Mouse (Mus musculus) myocyte (in vitro differentiated cells): ENCODE data around the gene Prdm11.

Experiments used
- CEBPB ChIP-seq: IDR thresholded peaks from 2 replicates; pipeline ENCODE4 v1.6.1; 2011; ENCODE audit warnings: mild to moderate bottlenecking, moderate library complexity; ENCODE audit not compliant: poor library complexity, insufficient read depth, severe bottlenecking
- E2F4 ChIP-seq: IDR thresholded peaks from one replicate; pipeline ENCODE4 v1.6.1; 2011; ENCODE audit warnings: mild to moderate bottlenecking, control low read depth, moderate library complexity; ENCODE audit not compliant: insufficient read depth
- MAX ChIP-seq: IDR thresholded peaks from one replicate; pipeline ENCODE4 v1.6.1; 2011; ENCODE audit warnings: low read depth, mild to moderate bottlenecking, control low read depth
- MYOD1 ChIP-seq, 3 experiments: IDR thresholded peaks; one replicate each; pipeline ENCODE4 v1.6.1; 2011; ENCODE audit warnings: control low read depth in 2 of 3, low read depth in 2 of 3, mild to moderate bottlenecking in 2 of 3, moderate library complexity in 1 of 3; ENCODE audit not compliant: insufficient read length in 2 of 3, control insufficient read depth in 1 of 3
- POLR2A ChIP-seq: IDR thresholded peaks from one replicate; pipeline ENCODE4 v1.6.1; 2011; ENCODE audit warnings: low read depth, mild to moderate bottlenecking, control low read depth, moderate library complexity; ENCODE audit not compliant: insufficient read length
- POLR2AphosphoS2 ChIP-seq: IDR thresholded peaks from one replicate; pipeline ENCODE4 v1.6.1; 2011; ENCODE audit warnings: low read depth, control low read depth; ENCODE audit not compliant: insufficient read length
- TCF12 ChIP-seq: IDR thresholded peaks from one replicate; pipeline ENCODE4 v1.6.1; 2011; ENCODE audit warnings: mild to moderate bottlenecking, control low read depth; ENCODE audit not compliant: poor library complexity, insufficient read depth, severe bottlenecking
- USF1 ChIP-seq: IDR thresholded peaks from one replicate; pipeline ENCODE4 v1.6.1; 2011; ENCODE audit warnings: low read depth, mild to moderate bottlenecking, control low read depth, moderate library complexity

DNA sequence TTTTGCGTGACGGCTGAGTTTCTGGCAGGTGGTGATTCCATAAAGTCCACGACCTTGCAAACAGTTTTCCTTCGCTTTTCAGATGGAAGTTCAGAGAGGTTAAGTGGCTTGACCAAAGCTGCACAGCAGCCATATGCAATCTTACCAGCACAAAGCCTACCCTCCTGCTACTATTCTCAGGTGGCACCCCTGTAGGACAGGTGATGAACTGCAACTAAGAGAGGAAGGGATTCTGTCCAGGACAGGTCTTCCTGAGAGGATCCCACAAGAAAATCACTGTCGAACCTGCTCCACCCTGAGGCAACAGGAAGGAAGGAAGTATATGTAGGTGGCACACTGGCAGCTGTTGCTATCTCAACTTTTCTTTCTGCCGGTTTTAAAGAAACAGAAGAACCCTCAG lies 17.1 kb downstream of the Prdm11 start:
- TF ChIP-seq POLR2AphosphoS2: no peak
- no peak for TF ChIP-seq POLR2A
- no peak for TF ChIP-seq MYOD1 (IDR thresholded peaks at IDR 0.05; ENCODE audit: control insufficient read depth in 1 of 3, insufficient read length in 2 of 3, low read depth in 2 of 3)
- no peak for TF ChIP-seq CEBPB
- no peak for TF ChIP-seq USF1
- TF ChIP-seq E2F4: no peak
- no peak for TF ChIP-seq MAX
- TF ChIP-seq TCF12: no peak
